Mouse (Mus musculus): Measurements from ENCODE around the gene Eme2.
"Not testable (repeated sequence)": the region's sequence is repeated elsewhere in the genome, so short reads cannot be mapped to it uniquely, and the experiment has no call there.

The Eme2 gene

DNA sequence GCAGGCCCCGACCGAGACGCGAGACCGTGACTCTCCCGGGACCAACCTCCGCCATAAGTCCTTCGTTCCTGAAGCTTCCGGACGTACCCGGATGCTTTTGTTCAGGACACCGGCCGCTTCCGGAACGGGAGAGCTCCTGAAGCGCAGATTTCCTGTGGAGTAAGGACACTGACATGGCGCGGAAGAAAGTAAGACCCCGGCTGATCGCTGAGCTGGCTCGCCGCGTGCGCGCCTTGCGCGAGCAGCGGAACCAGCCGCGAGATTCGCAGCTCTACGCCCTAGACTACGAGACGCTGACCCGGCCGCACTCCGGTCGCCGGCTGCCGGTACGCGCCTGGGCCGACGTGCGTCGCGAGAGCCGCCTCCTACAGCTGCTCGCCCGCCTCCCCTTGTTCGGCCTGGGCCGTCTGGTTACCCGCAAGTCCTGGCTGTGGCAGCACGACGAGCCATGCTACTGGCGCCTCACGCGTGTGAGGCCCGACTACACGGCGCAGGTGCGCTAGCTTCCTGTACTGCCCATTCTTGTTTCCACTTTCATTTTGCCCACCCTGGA, at the start of gene Eme2, which contains the start of gene Mrps34:
Gene Eme2 (minus strand): TSS at position 93 of the 553 bp plus-strand sequence.
Gene Mrps34 (plus strand): TSS at position 122 of the 553 bp plus-strand sequence.
- DNase-seq (ENCODE audit: low read depth, low spot score) = peak; percentile 85

DNA sequence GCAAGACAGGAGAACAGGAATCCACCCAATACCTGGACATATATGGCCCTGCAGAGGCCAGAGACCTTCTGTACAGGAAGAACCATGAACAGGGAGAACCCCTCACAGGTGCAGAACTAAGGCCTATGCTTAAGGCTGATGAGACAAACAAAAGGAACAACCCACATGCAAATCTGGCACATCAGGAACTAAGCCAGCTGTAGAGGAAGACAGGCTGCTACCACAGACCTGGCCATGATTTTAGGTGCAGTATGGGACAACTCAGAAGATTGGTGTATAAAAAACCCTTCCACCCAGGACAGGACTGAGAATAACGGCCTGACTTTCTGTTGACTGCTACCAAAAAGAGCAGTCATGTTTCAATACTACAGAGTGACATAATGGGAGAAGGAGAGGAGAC, 48.7 kb upstream of the Eme2 start:
- not testable (repeated sequence) for DNase-seq (ENCODE audit: low read depth, low spot score)

DNA sequence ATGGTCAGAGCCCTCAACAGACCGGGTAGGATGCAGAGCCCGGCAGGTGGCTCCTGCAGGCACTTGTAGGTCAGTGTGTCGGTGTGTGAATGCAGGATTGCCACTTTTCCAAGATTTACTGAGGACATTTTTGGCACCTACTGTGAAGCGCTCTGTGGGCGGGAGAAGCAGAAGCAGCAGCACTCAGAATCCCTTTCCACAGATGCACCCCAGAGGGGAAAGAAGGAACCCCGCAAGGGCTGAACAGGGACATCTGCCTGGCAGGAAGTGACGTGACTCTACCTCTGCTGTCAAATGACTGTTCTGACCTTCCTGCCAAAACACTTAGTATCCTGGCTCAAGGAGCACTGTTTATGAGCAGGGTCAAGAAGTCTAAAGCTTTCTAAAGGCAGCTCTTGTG, 48.1 kb upstream of the Eme2 start:
- no peak for DNase-seq (ENCODE audit: low read depth, low spot score)

DNA sequence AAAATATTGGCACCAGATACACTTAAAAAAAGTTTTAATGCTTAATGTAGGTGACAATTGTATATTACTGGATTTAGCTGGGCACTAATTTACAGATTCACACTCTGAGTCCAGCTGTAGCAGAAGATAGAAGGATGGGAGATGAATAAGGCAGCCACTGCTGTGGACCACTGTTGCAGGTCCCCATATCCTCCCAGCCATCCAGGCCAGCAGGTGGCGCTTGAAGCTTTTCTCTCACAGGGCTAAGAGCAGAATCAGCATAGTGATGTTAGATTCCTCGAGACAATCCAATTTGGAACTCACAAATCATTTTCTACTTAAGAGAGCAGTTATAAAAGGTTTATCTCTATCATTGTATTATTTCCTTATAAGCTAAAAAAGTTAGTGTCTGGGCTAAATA, 47.6 kb upstream of the Eme2 start:
- DNase-seq (ENCODE audit: low read depth, low spot score) = peak; percentile 51

DNA sequence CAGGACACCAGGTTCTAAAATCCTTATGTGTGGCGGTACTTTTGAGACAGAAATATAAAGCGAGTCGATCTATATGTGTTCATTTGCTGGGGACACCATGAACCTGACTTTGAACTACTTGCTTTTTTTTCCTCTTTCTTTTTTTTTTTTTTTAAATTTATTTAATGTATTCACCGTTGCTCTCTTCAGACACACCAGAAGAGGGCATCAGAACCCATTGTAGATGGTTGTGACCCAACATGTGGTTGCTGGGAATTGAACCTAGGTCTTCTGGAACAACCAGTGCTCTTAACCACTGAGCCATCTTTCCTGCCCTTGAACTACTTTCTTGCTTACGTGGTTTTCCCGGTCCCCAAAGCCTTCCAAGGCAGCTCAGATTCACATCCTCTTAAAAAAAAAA, 42.4 kb upstream of the Eme2 start:
- DNase-seq (ENCODE audit: low read depth, low spot score) = peak; percentile 19

DNA sequence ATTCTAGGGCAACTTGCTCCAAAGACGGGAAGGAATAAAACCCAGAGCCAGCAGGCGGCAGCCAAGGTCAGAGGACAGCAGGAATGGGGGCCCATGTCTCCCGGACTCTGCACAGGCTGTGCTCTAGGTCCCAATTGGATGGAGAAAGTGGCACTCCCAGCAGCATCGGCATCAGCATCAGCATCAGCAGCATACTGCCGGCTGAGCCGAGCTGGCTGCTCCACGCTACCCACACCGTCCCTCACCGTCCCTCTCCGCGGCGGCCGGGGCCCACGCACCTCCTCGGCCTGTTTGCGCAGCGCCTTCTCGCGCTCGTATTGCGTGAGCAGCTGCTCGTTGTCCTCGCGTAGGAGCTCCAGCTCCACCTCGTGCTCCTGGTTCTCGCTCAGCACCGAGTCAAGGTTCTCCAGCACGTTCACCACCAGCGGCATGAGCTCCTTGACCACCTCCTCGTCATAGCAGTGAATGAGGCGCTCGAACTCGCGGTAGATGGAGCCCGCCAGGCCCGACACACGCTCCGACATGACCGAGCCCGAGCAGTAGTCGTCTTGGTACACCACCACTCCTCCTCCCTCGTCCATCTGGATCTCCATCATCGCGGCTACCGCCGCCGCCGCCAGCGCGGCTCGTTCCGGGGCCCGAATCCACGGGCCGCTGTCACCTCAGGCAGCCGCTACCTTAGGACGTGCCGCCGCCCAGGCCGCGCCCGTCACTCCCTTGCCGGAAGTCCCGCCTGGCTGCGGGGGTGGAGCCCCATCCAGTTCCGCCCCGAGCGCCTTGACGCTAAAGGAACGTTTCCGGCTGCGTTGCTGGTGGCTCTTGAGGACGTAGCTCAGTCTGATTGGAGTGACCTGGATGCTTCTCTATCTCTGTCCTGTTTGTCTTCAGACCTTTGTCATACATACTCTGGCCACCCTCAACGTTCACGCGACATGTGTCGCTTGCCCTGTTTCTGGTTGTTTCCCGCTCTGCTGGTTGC, 41.7 kb upstream of the Eme2 start, which contains the start of gene Mapk8ip3:
Gene Mapk8ip3 (minus strand): TSS at position 719 of the 979 bp plus-strand sequence.
- peak; percentile 97 for DNase-seq (ENCODE audit: low read depth, low spot score)

DNA sequence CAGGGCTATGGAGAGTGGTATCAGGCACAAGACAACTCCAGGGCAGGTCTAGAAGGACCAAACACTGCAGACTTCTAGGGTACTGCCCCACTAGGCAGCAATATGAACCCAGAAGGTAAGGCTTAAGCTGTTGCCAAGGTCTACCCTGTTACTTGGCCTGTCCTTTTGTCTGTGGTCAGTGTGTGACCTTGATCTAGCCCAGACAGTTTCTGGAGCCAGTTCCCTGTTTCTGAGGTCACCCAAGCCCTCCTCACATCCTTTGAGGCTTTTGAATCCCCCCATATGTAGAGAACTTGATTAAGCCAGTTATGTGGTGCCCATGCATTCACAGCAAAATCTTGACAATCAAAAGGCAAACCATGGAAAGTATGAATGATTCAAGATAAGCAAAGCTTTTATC, 40.8 kb upstream of the Eme2 start:
- DNase-seq (ENCODE audit: low read depth, low spot score) = no peak

DNA sequence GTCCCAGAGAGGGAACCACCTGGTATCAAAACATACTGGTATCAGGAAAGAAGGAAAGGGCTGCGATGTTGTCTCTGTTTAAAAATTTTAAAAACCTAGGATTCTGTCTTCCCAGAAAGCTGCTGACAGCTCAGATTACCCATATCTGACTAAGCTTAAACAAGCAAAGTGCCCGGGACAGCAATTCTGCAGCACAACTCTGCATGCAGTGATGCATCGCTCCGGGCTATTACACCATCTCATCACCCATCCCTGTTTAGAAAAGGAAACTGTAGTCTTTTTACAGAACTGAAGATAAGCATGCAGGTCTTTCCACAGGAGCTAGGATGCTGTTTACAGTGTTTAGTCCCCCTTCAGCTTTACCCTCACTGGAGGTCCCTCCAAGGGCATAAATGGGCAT, 40.0 kb upstream of the Eme2 start:
- DNase-seq (ENCODE audit: low read depth, low spot score) = no peak

DNA sequence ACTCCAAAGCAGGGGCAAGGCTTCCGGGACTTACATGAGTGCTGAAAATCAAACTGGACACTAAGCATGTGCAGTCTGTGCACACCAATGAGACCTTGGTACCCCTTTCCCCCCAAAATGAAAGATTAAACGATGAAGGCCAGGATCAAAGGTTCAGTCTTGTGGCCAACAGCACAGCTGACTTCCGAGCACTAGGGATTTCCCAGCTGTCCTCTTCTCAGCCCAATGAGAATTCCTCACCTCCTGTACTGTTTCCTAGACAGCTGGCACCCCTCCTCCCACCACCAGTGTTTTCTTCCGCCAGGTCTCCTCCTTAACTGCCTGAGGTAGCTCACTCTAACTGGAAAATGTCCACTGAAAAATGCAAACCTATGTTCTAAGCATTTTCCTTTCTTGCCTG, 38.3 kb upstream of the Eme2 start:
- DNase-seq (ENCODE audit: low read depth, low spot score) = no peak

DNA sequence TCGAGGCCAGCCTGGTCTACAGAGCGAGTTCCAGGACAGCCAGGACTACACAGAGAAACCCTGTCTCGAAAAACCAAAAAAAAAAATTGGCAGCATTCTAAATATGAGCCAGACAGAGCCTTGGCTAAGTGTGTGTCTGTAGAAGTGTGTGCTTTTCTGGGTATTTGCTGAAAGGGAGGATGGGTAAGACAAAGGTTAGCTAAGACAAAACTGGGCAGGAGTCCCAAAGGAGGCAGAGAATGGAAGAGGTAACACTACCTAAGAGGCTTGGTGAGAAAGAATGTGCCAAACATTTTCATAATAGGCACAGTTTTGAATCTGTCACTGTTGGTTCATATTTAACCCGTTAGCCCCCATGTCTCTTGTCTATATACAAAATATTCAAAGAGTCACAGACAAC, 37.5 kb upstream of the Eme2 start:
- no peak for DNase-seq (ENCODE audit: low read depth, low spot score)

DNA sequence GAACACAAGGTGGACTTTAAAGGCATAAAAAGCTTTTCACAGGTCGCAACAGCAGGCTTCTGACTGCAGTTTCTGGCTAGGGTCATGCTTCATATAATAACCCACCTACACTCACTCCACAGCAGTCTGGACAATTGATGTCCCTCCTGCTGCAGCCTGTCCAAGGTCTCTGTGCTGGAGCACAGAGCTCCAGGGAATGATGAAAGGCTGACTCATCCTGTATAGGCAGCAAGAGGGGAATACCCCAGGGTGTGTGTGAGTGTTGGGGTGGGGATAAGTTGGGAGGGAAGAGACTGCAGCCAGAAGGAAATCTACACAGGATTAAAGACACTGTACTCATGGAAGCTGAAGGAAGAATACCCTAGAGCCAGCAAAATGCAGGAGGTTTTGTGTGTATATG, 34.6 kb upstream of the Eme2 start:
- DNase-seq (ENCODE audit: low read depth, low spot score) = no peak

DNA sequence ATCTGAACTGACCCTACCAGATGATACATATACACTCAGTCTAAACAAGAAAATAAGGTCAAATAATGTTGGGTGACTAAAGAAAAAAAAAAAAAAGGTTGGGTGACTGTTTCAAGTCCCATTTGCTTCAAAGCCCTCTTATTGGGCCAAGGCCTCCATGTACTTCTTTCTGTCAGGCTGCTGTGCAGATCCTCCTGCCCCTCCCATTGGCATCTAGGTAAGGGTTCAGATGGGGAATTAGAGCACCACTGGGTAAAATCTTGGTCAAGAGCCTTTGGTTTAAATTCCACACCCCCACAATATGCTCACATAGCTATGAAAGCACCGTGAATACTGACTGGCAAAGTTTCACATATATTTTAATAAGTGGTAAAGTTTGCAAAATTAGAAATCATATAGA, 28.4 kb upstream of the Eme2 start:
- DNase-seq (ENCODE audit: low read depth, low spot score) = no peak

DNA sequence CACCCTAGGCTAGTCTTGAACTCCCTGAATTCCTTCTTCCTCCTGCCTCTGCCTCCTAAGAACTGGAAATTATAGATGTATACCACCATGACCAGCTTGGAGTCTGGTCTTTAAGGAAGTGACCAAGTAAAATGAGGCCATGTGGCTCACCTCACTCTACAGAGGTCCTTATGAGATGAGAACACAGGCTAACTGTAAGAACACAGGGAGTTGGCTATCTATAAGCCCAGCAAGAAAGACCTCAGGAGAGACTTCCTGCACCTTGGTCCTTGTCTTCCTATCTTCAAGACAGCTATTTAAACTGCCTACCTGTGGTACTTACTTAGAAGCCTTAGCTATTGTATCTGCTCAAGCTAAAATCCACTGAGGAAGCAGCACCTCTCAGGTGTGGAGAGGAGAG, 19.1 kb upstream of the Eme2 start:
- DNase-seq (ENCODE audit: low read depth, low spot score) = no peak

DNA sequence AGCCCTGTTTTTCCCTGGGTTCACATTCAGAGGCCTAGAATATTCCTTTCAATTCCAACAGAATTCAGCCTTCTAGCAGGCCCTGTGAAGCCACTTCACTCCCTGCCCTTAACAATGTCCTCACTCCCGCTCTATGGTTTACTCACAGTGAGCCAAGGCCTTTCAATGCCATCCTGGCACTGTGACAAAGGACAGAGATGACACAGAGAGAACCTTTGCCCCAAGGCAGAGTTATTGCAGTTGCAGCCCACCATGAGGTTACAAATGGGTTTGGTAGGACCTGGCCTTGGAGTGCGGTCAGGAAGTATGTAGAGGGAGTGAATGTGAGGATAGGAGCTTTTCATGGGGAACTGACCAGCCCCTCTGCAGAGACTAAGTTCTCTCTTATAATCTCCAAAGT, 12.7 kb upstream of the Eme2 start:
- DNase-seq (ENCODE audit: low read depth, low spot score) = no peak

DNA sequence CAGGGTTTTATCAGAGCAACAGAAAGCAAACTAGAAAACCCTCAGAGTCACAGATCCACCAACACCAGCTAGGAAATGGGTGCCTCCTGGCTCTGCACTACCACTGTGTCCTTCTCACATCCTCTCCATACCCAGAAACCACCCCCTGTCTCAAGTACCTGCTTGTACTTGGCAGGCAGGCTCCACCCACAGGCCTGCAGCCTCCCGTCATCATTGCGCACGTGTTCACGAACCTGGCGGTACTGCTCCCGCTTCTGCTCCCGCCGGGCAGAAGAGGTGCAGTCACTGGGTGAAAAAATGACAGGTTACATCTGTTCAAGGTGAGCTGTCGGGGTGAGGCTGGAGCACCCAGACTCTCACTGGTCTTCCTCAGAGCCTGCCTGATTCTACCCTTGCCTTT, 8.9 kb upstream of the Eme2 start:
- no peak for DNase-seq (ENCODE audit: low read depth, low spot score)

DNA sequence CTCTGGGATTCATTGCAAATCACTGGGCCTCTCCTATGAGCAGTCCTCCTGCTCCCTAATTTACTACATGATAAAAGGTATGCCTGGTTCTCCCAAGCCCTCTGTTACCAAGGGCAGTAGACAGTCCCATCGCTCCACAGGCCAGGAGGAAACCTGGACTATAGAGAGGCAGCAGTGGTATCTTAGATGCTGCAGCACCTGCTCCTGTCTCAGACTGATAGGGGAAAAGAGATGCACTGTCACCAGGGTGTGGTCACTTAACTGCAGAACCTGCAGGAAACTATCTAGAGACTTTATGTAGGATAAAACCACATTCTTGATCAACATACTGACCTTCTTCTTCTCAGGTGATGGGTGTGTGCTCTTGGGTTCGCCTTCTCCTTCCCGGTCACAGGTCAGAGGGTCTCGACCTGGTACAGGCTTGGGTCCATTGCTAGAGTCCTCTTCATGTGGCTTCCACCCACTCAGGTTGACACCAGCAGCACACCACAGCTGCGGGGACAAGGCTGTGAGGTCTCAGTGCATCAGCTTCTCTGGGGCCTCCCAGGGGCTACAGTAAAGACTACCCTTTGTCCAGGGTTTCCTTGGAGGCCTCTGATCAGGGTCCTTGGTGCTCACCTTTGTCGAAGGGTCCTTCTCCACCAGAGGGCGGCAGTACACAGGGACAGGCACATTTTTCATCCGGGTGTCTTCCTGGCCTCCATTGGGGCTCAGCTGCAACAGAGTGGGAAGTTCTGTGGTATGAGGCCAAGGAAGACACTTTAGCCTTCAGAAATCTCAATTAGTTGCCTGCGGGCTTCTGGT, 8.0 kb upstream of the Eme2 start:
- DNase-seq (ENCODE audit: low read depth, low spot score) = peak; percentile 33

DNA sequence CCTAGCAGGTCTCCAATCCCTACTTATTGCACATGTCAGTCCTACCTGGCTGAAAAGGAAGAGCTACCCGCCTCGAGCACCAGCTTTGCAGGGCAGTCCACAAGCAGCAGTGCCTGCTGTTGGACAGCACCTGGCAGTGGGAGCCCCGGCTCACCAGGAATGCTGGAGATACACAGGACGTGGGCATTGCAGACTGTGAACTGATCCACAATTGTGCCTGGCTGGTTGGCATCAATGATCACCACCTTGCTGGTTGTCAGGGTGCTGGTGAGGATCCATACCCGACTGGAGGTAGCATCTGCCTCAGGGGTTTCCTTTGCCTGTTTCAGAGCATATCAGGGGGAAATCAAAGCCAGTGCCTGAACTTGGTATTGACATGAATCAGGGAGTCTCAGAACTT, 7.2 kb upstream of the Eme2 start:
- DNase-seq (ENCODE audit: low read depth, low spot score) = no peak

DNA sequence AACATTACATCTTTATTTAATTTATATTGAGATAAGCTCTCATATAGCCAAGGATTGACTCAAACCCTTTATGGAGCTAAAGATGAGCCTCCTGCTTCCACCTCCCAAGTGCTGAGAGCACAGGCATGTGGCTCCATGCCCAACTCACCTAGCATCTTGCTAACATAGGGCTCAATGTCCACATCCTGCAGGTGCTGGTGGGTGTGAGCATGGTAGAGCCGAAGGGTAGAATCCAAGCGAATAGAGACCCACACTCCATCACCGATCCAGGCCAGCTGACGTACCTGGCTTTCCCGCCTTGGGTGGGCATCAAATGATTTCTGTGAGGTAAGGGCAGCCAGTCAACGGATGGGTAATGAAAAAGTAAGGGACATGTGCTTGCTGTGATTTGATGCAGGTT, 5.1 kb upstream of the Eme2 start:
- DNase-seq (ENCODE audit: low read depth, low spot score) = no peak

DNA sequence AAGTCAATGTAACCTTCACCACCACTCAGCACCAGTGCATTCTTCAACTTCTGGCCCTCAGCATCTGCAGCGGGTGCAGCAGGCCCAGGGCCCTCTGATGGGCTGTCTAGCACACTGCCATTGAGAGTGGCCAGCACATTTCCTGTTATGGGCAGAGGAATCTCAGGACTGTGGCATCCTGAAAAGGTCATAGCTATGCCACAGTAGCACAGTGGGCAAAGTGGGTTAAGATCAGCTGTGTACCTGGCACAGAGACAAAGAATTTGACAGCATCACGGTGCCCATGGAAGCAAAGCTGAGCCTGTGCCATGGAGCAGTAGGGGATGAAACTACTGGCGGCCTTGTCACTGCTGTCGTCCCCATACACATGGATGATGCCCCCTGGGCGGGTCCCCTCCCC, 4.3 kb upstream of the Eme2 start:
- DNase-seq (ENCODE audit: low read depth, low spot score) = no peak

DNA sequence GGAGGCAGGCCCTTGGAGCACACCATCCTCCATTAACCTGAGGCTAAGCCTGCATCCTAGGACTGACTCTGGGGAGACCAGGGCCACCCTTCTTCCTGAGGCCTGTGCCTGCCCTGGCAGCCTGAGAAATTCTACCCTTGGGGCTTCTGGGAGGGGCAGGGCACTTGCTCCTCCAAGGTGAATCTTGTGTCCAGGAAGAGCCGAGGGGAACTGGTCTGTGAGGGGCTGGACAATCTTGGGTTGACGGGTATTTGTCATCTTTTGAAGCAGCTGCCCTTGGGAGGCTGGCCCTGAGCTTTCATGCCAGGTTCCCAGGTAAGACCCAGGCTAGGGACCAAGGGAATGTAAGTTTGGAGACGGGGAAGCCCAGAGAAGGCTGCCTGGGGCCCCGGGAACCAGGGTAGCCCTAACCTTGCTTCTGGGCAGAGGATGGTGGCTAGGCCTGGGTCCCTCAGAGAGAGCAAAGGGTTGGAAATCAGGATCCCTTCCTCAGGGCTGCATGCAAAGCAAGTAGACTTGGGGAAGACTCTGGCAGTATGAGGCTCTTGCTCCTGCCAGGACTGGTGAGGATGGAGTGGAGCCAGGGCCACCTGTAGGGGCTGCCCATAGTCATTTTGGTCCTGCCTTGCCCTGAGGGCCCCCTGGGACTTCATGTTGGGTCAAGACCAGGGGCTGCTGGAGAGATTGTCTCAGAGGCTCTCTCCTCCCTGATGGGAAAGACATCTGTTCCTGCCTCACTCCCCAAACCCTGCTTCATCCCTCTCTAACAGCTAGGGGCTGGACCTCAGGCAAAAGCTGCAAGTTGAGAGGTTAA, 3.4 kb upstream of the Eme2 start:
- no peak for DNase-seq (ENCODE audit: low read depth, low spot score)

DNA sequence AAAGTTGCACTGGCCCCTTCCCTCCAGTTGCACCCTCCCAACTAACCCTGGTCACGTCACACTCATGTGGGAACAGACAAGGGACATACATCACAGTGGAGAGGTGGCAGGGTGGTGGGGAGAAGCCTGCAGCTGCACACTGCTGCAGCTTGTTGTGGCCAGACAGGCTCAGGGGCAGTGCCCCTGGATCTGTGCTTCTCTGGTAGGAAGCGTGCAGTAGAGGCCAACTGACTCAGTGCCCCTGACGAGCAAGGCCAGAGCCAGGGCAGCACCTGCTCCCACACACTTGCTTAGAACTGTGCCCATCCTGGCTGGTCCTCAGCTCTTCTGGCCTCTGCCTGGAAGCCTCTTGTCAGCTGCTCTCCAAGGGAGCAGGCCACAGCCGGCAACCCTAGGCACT, 2.7 kb upstream of the Eme2 start:
- DNase-seq (ENCODE audit: low read depth, low spot score) = no peak

DNA sequence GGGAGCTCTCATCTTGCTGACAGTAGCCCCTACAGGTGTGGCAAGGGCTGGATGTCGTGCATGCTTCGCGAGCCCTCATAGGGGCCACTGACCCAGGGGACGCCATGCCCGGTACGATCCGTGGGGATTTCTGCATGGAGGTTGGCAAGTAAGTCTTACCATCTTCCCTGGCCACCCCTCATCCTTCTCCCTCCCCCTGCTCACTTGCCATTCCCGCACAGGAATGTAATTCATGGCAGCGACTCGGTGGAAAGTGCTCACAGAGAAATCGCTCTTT, 2.0 kb upstream of the Eme2 start:
- no peak for DNase-seq (ENCODE audit: low read depth, low spot score)

All from CD4-positive, CD25-positive, alpha-beta regulatory T cell, adult 2 months (primary cell).